Mouse (Mus musculus): ENCODE results near the gene Galnt14. TPM values are rescaled to one million over a fixed set of nuclear protein-coding genes. Genes with fewer than 3 reads are reported as not detected.

Galnt14 gene
- total RNA-seq, 2 experiments from 2014 or later, result 19.4 to 21.8 TPM

GRCm38 (mm10) chr17:73514258-73514657, 196.0 kb downstream of the Galnt14 start:
- no peak for DNase-seq (ENCODE audit: low spot score in 2 of 2)

DNA sequence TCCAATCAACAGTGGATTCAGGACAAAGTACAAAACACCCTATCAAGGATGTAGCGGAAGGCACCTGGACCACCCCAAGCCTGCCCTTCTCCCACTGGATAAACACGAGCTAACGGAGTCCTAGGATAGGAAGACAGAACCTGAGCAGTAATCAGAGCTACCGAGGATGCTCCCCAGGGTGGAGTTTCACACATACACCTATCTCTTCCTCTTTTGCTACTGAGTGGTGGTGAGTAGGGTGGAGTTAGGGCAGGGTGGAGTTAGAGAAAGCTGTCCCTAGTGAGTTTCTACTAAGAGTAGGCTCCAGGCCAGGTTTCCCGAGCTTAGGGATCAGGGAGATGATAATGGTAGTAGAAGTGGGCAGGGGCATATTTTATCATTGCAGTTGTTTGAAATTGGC, 197.4 kb downstream of the Galnt14 start:
- no peak for DNase-seq (ENCODE audit: low spot score in 2 of 2)

DNA sequence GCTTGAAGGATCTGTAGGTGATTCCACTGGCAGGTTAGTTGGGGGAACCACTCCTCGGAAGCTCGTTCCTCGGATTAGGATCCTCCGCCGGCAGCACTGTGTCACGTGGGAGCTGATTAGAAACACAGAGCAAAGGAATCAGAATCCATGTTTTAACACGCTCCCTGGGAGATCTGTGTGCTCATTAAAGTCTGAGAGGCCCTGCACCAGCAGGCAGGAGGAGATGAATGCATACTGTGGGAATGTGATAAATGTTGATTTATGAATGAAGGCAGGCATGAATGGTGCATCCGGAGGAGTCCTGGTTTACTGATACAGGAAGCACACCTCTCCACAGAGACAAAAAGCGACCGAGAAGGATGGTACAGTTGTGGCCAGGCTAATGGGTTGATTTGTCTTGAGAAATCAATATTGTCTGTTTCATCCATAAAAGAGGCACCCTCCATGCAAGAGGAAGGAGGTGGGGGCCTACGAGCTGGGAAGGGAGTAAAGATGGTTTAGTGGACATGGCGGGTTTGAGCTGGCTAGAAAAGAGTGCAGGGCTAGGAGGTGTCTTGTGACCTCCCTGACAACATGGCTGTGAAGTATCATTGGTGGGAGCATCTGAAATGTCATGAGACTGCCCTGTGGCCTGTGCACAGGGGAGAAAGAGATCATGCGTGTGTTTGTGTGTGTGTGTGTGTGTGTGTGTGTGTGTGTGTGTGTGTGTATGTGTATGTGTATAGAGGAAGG, 202.3 kb downstream of the Galnt14 start:
- no peak for DNase-seq (ENCODE audit: low spot score in 2 of 2)

- no peak for DNase-seq (ENCODE audit: low spot score in 2 of 2)
Observed at GRCm38 (mm10) chr17:73504111-73504510, 206.1 kb downstream of the Galnt14 start.

DNA sequence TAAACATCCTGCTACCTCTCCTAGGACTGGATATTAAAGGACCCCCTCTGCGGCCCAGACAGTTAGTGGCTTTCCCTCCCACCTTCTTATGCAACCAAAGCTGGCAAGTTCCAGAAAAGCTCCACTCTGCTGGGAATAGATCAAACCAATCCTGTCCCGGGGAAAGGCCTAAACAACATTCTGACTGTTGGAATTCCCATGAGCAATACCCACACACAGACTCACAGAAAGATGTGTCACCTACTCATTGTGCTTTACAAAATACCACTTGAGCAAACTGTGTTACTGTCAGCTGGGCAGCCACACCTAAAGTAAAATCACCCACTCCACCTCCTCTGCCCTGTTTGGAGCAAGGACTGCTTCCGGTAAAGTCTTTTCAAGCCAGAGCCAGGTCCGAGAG, 207.6 kb downstream of the Galnt14 start:
- no peak for DNase-seq (ENCODE audit: low spot score in 2 of 2)

GRCm38 (mm10) chr17:73489519-73489918, 220.7 kb downstream of the Galnt14 start:
- DNase-seq (ENCODE audit: low spot score in 2 of 2), result no peak

GRCm38 (mm10) chr17:73487792-73488191, 222.5 kb downstream of the Galnt14 start:
- peak in 1 of 2 experiments; percentile 13 for DNase-seq (ENCODE audit: low spot score in 2 of 2)

DNA sequence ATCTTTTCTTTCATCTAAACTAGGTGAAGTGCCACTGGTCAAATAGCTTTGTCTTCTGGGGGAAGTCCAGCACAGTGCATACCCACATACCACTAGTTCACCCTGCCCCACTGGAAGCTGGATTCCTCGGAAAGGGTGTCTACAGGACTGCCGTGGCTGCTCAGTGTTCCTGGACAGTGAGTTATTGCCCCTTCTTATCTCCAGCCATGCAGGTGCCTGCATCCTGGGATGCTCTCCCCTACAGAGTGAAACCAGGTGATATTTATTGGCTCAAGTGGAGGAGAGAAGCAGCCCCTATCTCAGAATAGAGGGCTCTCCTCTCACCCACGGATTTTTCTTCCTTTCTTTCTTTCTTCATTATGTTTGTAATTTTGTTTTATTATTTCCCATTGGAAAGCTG, 222.9 kb downstream of the Galnt14 start:
- DNase-seq (ENCODE audit: low spot score in 2 of 2), result no peak

DNA sequence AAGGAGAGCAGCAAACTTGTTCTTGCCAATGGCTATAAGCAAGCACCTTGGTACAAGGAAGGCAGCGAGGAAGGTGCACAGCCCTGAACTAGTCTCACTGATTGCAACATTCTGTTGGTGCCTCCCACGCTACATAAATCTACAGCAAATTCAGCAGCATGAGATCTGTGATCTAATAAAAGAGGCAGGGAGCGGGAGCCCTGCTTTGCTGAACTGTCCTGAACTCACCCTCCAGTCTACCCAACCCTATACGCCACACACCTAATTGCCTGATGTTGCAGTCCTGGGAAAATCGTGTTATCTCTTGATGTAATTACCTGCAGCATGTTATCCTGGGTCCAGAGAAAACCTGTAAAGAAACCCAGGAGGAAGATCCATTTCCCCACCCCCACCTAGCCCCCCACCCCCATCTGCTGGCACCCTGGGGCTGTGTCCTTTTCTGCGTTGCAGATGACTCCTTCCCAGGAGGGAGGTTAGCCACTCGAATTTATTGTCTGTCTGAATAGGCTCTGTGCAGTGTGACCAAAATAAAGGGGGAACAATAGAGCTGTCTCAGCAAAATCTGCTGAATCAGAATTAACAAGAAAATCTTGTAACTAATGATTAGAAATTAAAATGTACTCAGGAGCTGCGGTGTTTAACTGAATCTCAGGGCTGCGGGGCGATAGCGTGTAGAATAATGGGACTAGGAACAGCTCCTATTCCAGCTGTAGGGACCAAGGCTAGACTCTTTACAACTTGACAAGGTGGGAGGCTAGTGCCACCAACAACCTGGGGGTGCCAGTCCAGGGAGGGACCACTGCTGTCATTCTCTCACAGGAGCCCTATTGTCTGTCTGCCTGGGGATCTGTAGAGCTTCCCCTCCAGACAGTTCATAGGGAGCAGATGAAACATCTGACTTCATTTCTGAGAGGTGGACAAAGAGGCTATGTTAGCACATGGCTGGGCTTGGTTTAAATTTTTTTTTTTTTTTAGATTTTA, 232.9 kb downstream of the Galnt14 start:
- no peak for DNase-seq (ENCODE audit: low spot score in 2 of 2)

DNA sequence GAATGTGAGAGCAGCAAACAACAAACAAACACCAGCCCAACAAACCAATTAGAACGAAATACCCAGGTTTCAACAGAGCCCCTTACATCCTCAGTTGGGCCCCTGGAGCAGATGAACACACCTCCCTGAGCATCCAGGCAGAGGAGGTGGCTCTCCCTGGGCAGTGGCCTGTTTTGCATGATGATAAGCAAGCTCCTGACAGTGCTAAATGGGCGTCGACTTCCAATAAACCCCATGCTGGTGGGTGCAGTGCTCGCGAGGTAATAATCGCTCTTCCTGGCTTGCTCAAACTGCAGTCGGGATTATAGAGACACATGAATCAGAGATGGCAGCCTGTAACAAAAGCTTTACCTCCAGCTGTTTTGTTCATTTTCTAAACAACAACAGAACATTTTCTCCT, 235.9 kb downstream of the Galnt14 start:
- DNase-seq (ENCODE audit: low spot score in 2 of 2), result no peak

DNA sequence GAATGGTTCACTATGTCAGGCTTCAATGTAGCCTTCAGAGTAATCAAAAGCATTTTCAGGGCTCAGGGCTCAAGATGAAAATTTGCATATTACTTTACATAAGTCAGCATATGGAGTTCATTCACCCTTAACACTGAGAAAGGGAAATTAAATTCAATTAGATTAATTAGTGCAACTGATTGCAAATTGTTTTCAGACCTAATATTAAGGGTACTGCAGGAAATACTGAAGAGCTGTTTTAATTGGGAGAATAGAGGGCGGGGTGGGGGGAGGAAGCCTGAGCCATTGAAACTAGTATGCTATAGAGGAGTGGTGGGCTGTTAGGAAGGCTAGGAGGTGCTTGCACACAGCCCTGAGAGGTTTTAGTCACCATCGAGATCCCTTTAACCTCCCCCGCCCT, 237.2 kb downstream of the Galnt14 start:
- no peak for DNase-seq (ENCODE audit: low spot score in 2 of 2)

- no peak for DNase-seq (ENCODE audit: low spot score in 2 of 2)
Observed at GRCm38 (mm10) chr17:73460874-73461273, 249.4 kb downstream of the Galnt14 start.

- DNase-seq (ENCODE audit: low spot score in 2 of 2), result no peak
Observed at GRCm38 (mm10) chr17:73458741-73459140, 251.5 kb downstream of the Galnt14 start.

DNA sequence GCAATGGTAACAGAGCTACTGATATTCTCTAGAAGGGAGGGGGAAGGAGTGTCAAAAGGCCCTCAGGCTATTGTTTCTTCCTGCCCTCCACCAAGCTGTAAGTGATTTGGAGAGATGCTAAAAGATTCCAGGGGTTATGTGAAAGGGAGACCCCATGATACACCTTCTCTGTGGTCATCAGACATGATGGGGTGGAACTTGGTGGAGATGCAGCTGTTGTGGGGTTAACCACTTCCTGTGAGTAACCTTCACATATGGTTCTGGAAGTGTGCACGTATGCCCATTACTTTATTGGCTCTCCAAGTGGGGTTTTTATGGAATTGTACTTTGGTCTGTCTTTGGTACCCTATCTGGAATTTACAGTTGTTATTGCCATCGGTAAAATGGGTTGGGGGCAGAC, 253.7 kb downstream of the Galnt14 start:
- no peak for DNase-seq (ENCODE audit: low spot score in 2 of 2)

- DNase-seq (ENCODE audit: low spot score in 2 of 2), result peak in 1 of 2 experiments; percentile 48
Observed at GRCm38 (mm10) chr17:73453646-73454045, 256.6 kb downstream of the Galnt14 start.

GRCm38 (mm10) chr17:73452151-73452760, 258.0 kb downstream of the Galnt14 start:
- DNase-seq (ENCODE audit: low spot score in 2 of 2), result no peak

DNA sequence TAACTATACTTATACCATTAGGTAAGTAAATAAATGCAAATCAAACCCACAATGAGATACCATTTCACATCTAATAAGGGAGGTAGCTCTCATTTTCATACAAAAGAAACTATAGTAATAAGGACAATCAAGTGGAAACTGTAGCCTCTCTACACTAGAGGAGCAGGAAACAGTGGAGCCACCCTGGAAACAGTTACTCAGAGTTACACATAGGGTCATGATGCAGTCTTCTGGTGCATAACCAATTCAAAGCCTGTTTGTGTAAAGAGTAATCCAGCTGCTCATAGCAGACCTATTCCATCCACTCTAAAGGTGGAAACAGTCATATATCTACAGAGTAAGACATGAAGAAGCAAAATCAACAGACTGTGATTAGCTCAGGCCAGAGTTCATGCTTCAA, 261.1 kb downstream of the Galnt14 start:
- no peak for DNase-seq (ENCODE audit: low spot score in 2 of 2)

Other genes with a start within 250 kb of the Galnt14 start
- gene Ehd3, start 93.7 kb upstream of the Galnt14 start, total RNA-seq (2021), result 100 to 1,000 TPM; 115 to 118 TPM
- gene Xdh, start 239.7 kb upstream of the Galnt14 start, total RNA-seq (2021), result 1 to 10 TPM; 1.1 to 2.1 TPM

Data from layer of hippocampus, postnatal 14 days (tissue).